Mouse (Mus musculus) bone marrow macrophage, adult 2 months (primary cell): ENCODE results near the gene Krt28. TPM values are rescaled to one million over a fixed set of nuclear protein-coding genes. Genes with fewer than 3 reads are reported as not detected.

Experiments used
- H3K27ac ChIP-seq: 2 replicates; pipeline ENCODE4 v1.5.1; 2012; ENCODE audit warnings: low read depth, low read length; ENCODE audit not compliant: insufficient read depth
- H3K4me1 ChIP-seq: 2 replicates; pipeline ENCODE4 v1.6.1; 2012; ENCODE audit warnings: low read length; ENCODE audit not compliant: control insufficient read depth, insufficient read depth
- H3K4me3 ChIP-seq: 2 replicates; pipeline ENCODE4 v1.5.1; 2012; ENCODE audit warnings: mild to moderate bottlenecking, low read length, moderate library complexity; ENCODE audit not compliant: insufficient read depth
- CTCF ChIP-seq: IDR thresholded peaks from 2 replicates; pipeline ENCODE4 v1.5.1; 2012; ENCODE audit warnings: low read depth, mild to moderate bottlenecking, low read length, moderate library complexity
- POLR2A ChIP-seq: IDR thresholded peaks from 2 replicates; pipeline ENCODE4 v1.6.1; 2012; ENCODE audit warnings: mild to moderate bottlenecking, low read depth, low read length, borderline replicate concordance
- polyA plus RNA-seq: library from polyadenylated mRNA; stranded (reverse); fragments of >200 nt; gene quantifications from 2 replicates; pipeline ENCODE4 v1.2.4, GENCODE M21; 2012; ENCODE audit not compliant: missing spikeins, insufficient read depth, insufficient read length

Gene Krt28
- polyA plus RNA-seq: not detected in 2 replicates

DNA sequence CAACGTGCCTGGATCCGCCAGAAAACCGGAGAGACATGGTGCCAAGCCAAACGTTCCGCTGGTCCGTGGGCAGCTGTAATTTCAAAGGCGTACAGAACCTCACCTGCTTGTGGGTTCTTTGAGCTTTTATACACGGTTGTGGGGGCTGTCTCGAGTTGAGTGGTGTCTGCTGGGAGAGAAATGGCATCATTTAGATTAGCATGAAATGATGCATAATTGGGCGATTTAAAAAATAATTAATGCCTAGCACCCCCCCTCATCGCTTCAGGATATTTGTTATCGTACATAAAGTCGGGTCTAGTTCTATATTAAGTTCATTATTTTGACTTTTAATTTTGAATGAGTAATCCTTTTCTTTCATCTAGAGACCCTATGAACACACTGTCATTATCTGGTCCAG lies at the start of gene Krt28:
Krt28 (minus strand) TSS at position 101 of the 400 bp plus-strand sequence.
- Histone ChIP-seq H3K27ac (no peak within 1 kb of the TSS), H3K4me1 (peaks cover under 1% of the 10 kb centered on the region), H3K4me3 (no peak within 1 kb of the TSS)
- no peak for TF ChIP-seq CTCF
- no peak for TF ChIP-seq POLR2A

DNA sequence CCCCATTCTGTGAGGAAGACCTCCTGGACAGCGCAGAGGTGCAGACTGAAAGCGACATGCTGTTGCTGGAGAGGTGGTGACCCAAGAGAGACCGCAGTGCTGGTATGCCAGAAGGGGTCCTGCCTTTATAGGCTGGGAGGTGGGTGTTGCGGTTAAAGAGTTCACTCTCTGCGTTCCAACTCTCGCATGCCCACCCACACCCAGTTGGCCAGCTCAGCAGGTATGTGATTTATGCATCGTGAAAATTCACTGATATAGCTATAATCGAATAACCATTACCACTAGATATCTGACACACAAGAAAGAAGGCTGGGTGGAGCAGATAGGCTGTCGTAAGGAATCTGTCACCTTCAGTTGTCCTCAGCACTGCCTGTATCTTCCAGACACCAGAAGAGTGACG lies 47.5 kb upstream of the Krt28 start, which contains the start of gene Krt12:
Krt12 (minus strand) TSS at position 101 of the 400 bp plus-strand sequence.
- no peak within 1 kb of the TSS for H3K4me3 ChIP-seq
- no peaks in the 10 kb centered on the region for H3K4me1 ChIP-seq
- H3K27ac ChIP-seq: no peak within 1 kb of the TSS
- TF ChIP-seq POLR2A: no peak
- TF ChIP-seq CTCF: no peak

DNA sequence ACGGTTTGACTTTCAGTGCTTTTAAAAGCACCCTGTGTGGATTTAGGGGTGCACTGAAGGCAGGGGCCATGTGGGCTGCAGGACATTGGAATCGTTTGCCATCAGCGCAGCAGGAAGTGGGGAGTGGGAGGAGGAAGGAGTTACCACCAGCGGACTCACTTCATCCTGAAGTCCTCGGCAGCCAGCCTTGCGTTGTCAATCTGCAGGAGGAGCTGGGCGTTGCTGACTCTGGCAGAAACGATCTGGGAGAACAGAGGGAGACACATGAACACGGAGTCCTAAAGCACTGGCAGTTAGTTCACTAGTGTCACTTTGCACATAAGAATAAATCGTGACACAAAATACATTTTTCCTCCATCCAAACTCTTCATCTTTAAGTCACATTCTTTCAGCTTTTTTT lies 45.9 kb upstream of the Krt28 start:
- no peak overlapping the region for H3K4me3 ChIP-seq
- no peaks in the 10 kb centered on the region for H3K4me1 ChIP-seq
- TF ChIP-seq CTCF (no peak), POLR2A (no peak)
- no peak overlapping the region for H3K27ac ChIP-seq

GRCm38 (mm10) chr11:99417819-99418218 lies 43.1 kb upstream of the Krt28 start:
- TF ChIP-seq CTCF (no peak), POLR2A (no peak)

DNA sequence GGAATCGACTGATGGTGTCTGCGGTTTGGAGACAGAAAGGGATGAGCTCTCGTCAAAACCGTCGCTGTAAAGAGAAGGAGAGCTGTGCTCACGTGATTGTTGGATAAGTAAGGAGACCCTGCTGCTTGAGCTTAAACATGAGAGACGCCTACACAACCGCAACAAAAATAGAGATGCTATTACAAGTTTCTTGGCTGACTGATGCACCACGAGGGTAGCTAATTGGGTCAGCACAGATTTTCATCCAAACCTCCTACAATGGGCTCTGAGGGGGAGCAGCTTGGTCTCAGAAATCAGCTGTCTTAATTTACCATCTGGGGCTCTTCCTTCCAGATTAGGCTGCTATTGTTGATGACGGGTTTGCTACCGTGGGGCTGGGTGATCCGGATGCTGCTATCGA lies 42.2 kb upstream of the Krt28 start:
- no peak overlapping the region for H3K4me3 ChIP-seq
- H3K4me1 ChIP-seq: no peaks in the 10 kb centered on the region

More at GRCm38 (mm10) chr11:99417819-99418218, 43.1 kb upstream of the Krt28 start:
- Histone ChIP-seq H3K4me1 (no peaks in the 10 kb centered on the region), H3K4me3 (no peak overlapping the region), H3K27ac (no peak overlapping the region)

DNA sequence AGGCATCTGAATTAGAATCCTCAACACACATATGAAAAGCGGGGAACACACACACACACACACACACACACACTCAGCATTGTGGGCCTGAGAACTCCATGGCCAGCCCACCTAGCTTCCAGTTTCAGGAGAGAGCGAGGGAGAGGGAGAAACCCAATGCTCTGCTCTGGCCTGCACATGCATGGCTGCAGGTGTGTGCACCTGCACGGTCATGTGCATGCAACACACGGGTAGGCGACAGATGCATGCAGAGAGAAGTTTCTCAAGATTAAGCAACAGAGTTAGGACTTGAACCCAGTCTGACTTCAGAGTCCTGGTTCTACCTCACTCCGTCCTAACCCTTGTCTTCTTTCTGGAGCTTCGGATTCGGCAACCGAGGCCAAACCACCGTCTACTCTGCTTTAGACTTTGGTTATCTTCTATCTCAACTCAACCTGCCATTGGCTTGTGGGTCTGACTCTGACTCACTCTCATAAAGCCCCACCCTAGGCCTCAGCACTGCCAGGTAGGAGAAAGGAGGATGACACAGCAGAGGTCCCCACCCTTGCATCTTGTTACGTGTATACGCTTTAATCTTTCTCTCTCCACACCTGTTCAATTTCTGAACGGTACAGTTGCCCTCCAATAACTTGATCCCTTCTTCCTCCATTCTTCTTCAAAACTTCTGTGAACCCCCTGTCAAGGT lies 39.9 kb upstream of the Krt28 start:
- H3K4me3 ChIP-seq: no peak overlapping the region
- TF ChIP-seq CTCF (no peak), POLR2A (no peak)
- H3K27ac ChIP-seq: no peak overlapping the region
- H3K4me1 ChIP-seq: no peaks in the 10 kb centered on the region

More for the DNA sequence above, 42.2 kb upstream of the Krt28 start:
- TF ChIP-seq CTCF: no peak
- no peak for TF ChIP-seq POLR2A
- H3K27ac ChIP-seq: no peak overlapping the region

- no peak for TF ChIP-seq CTCF
- TF ChIP-seq POLR2A: no peak
- Histone ChIP-seq H3K4me3 (no peak overlapping the region), H3K27ac (no peak overlapping the region), H3K4me1 (no peaks in the 10 kb centered on the region)
These were observed 38.5 kb upstream of the Krt28 start for GRCm38 (mm10) chr11:99413247-99413646.

GRCm38 (mm10) chr11:99406186-99406585 lies 31.5 kb upstream of the Krt28 start:
- TF ChIP-seq CTCF (no peak), POLR2A (no peak)
- H3K27ac ChIP-seq: no peak overlapping the region
- no peaks in the 10 kb centered on the region for H3K4me1 ChIP-seq

DNA sequence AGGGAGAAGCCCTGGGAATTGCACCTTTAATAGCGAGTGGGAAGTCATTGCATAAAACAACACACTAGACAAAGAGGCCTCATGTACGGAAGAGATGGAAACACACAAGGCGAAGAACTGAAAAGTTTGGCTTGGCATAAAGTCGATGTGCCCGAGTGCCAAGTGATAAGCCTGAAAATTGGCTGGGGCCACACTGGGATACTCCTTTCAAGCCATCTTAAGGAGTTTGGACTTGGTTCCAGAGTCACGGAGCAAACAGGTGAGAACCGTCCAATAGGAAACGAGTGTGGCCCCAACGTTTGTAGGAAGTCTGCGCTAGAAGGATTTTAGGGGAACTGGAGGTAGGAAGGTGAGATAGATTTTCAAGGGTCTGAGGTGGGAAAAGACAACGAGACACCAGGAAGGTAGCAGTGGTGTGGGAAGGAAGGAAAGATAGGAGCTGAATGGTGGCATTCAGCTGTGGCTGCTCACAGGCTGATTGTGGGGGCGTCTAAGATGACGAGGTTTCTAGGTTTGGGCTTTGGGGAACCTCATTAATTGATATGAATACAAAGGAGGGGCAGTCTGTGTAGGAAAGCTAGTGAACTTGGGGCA lies 25.4 kb upstream of the Krt28 start:
- Histone ChIP-seq H3K4me1 (no peaks in the 10 kb centered on the region), H3K4me3 (no peak overlapping the region), H3K27ac (no peak overlapping the region)
- TF ChIP-seq CTCF: no peak
- TF ChIP-seq POLR2A: no peak

More at GRCm38 (mm10) chr11:99406186-99406585, 31.5 kb upstream of the Krt28 start:
- no peak overlapping the region for H3K4me3 ChIP-seq

DNA sequence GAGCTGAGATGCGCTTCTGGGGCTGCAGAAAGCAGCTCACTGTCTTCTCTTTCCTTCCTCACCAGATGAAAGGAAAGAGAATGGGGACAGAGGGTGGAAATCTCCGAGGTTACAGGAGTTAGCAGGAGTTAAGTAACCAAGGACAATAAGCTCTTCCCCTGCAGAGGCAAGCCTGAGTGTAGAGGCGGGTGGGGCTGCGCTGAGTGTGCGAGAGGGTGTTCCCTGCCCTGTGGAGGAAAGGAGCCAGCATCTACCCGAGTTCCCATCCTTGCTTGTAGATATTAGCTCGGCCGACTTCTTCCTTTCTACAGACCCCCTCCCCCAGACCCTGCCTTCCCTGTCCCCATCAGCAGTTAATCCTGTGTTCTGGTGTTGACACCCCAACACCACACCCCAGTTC lies 24.1 kb upstream of the Krt28 start:
- no peak overlapping the region for H3K4me3 ChIP-seq
- H3K4me1 ChIP-seq: no peaks in the 10 kb centered on the region
- TF ChIP-seq CTCF (no peak), POLR2A (no peak)
- H3K27ac ChIP-seq: no peak overlapping the region
